Mouse (Mus musculus): Measurements from ENCODE around the gene Per3.

GRCm38 (mm10) chr4:150978156-150978910, 66.1 kb downstream of the Per3 start:
- TF ChIP-seq CTCF (IDR thresholded peaks at IDR 0.05; ENCODE audit: insufficient read depth, low read depth, low read length) (no peak), POLR2A (IDR thresholded peaks at IDR 0.05; ENCODE audit: insufficient read depth, low read depth, low read length) (no peak)

All from olfactory bulb, adult 2 months (tissue).